Mouse (Mus musculus) heart, embryonic 14.5 days (tissue): Measurements from ENCODE around the gene Gabarap. TPM values are rescaled to one million over a fixed set of nuclear protein-coding genes. Genes with fewer than 3 reads are reported as not detected.

Source experiments
- ATAC-seq: fragments of 200-750 bp; cut with Nextera tagmentation; 2 replicates; pipeline ENCODE4 v1.8.0; 2017; ENCODE audit warnings: low read depth, moderate TSS enrichment; ENCODE audit not compliant: insufficient number of reproducible peaks, insufficient read depth, low FRiP score
- H3K27ac ChIP-seq, 2 experiments: fragments of 200-500 bp in 1 of 2; fragments of 300-500 bp in 1 of 2; sonication (generic) in 1 of 2; replicated peaks in 1 of 2; 2 replicates each; pipeline ENCODE4 v1.5.1; 2012 to 2014; ENCODE audit warnings: low read depth in 2 of 2, low read length in 2 of 2, control low read depth in 1 of 2, mild to moderate bottlenecking in 1 of 2, mixed read lengths in 1 of 2; ENCODE audit not compliant: control insufficient read depth in 1 of 2, insufficient read depth in 1 of 2
- H3K27me3 ChIP-seq: fragments of 300-500 bp; sonication (generic); 2 replicates; pipeline ENCODE4 v1.6.1; 2014; ENCODE audit warnings: mild to moderate bottlenecking, low read length, control low read depth; ENCODE audit not compliant: control insufficient read depth, insufficient read depth
- H3K36me3 ChIP-seq: fragments of 300-500 bp; sonication (generic); 2 replicates; pipeline ENCODE4 v1.6.1; 2014; ENCODE audit warnings: mild to moderate bottlenecking, control low read depth, low read length, mixed read lengths; ENCODE audit not compliant: control insufficient read depth, insufficient read depth
- H3K4me1 ChIP-seq, 2 experiments: fragments of 200-500 bp in 1 of 2; fragments of 300-500 bp in 1 of 2; sonication (generic) in 1 of 2; 2 replicates each; pipeline ENCODE4 v1.6.1; 2012 to 2014; ENCODE audit warnings: low read length in 2 of 2, control low read depth in 1 of 2, mixed read lengths in 1 of 2; ENCODE audit not compliant: control insufficient read depth in 2 of 2, insufficient read depth in 2 of 2
- H3K4me2 ChIP-seq: fragments of 300-500 bp; sonication (generic); 2 replicates; pipeline ENCODE4 v1.6.1; 2014; ENCODE audit warnings: mild to moderate bottlenecking, low read length
- H3K4me3 ChIP-seq, 2 experiments: fragments of 200-500 bp in 1 of 2; fragments of 300-500 bp in 1 of 2; sonication (generic) in 1 of 2; 2 replicates each; pipeline ENCODE4 v1.5.1; 2012 to 2014; ENCODE audit warnings: low read length in 2 of 2, mild to moderate bottlenecking in 2 of 2, control low read depth in 1 of 2, low read depth in 1 of 2, moderate library complexity in 1 of 2; ENCODE audit not compliant: control insufficient read depth in 1 of 2, insufficient read depth in 1 of 2
- H3K9ac ChIP-seq: fragments of 300-500 bp; sonication (generic); 2 replicates; pipeline ENCODE4 v1.6.1; 2014; ENCODE audit warnings: mild to moderate bottlenecking, low read length
- H3K9me3 ChIP-seq: fragments of 300-500 bp; sonication (generic); 2 replicates; pipeline ENCODE4 v1.6.1; 2016; ENCODE audit warnings: low read length, control low read depth; ENCODE audit not compliant: control insufficient read depth
- WGBS: fragments of 180-500 bp; shearing (Covaris S2); extraction: QIAGEN DNeasy Blood & Tissue Kit; methylation state at CpG from one replicate; pipeline ENCODE4 v1.1.7; 2014; 5-methylcytosine and 5-hydroxymethylcytosine counted together
- polyA plus RNA-seq: library from polyadenylated mRNA; unstranded; fragments of >200 nt; fragmentation: Nextera tagmentation; extraction: Ambion mirVana; gene quantifications from 2 replicates; pipeline ENCODE4 v1.2.1, GENCODE M21; 2014

Gabarap gene
- polyA plus RNA-seq, 1 experiment from 2014 or later: 540 TPM

DNA sequence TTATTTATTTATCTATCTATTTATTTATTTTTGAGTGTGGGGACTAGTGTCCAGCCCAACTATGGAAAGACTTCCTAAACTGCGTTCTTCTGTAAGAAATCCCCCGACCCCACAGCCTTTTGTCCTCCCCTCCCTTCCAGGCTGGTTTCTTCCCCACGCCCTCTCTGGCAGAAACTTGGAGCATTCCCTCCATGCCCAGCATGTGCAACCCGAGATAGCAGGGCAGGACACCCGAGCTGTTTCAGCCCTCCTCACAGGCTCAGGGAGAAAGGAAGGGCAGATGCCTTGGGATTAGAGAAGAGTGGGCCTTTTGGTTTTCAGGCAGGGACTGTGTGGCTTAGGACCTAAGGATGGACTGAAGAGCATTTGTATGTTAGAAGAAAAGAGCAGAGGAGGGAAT lies 8.1 kb upstream of the Gabarap start:
- Histone ChIP-seq H3K9ac (peak overlapping the region; percentile 99), H3K4me3 (peak overlapping the region in 1 of 2 experiments; percentile 99; a peak in 2 of 4 replicates), H3K36me3 (peaks cover 55% of the 10 kb centered on the region), H3K4me1 (peaks cover 11 to 24% of the 10 kb centered on the region in 2 experiments), H3K4me2 (peak overlapping the region; percentile 80), H3K9me3 (no peaks in the 10 kb centered on the region), H3K27me3 (no peaks in the 10 kb centered on the region), H3K27ac (peak overlapping the region; percentile 20 to 99)
- 13% methylated on average over 5 of the region's 5 CpGs for WGBS
- ATAC-seq: no peak

DNA sequence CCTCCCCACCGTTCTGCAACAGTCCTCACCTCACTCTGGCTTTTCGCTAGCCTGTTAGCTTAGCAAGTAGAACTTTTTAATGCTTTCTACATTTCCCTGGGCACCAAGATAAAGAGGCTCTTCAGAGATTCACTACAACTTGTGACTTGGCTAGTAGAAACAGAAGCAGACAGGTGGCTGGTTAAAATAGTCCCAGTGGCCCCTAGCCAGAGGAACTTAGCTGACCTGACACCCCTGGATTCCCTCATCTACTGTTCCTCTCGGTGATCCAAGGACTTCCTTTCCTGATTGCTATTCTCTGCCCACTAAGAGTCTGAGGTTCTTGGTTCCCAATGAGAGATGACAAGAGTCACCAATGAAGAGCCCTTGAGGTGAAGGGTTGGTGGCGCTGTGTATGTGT lies 7.6 kb upstream of the Gabarap start:
- Histone ChIP-seq H3K9ac (peak overlapping the region; percentile 99), H3K9me3 (no peaks in the 10 kb centered on the region), H3K4me2 (peak overlapping the region; percentile 80), H3K4me3 (peak overlapping the region in 1 of 2 experiments; percentile 99; a peak in 2 of 4 replicates), H3K36me3 (peaks cover 57% of the 10 kb centered on the region), H3K4me1 (peaks cover 11 to 24% of the 10 kb centered on the region in 2 experiments), H3K27me3 (no peaks in the 10 kb centered on the region), H3K27ac (peak overlapping the region in 1 of 2 experiments; percentile 99; a peak in 3 of 4 replicates)
- WGBS: 74% methylated on average over 4 of the region's 4 CpGs
- no peak for ATAC-seq

DNA sequence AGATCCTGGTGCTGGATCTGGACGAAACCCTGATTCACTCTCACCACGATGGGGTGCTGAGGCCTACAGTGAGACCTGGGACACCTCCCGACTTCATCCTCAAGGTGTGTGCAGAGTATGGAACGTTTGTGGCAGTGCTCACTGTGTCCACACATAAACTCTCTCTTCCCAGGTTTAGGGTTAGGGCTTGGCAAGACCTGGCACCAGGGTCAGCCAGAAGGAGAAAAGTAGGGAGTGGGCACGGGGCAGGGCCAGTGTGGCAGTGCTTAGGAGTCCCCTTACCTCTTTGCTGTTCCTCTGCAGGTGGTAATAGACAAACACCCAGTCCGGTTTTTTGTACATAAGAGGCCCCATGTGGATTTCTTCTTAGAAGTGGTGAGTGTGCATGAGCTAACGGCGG lies 6.5 kb upstream of the Gabarap start:
- 85% methylated on average over 8 of the region's 8 CpGs for WGBS
- Histone ChIP-seq H3K9ac (no peak overlapping the region), H3K4me3 (no peak overlapping the region), H3K27me3 (no peaks in the 10 kb centered on the region), H3K27ac (no peak overlapping the region), H3K9me3 (no peaks in the 10 kb centered on the region), H3K4me1 (peaks cover 11 to 22% of the 10 kb centered on the region in 2 experiments), H3K36me3 (peaks cover 61% of the 10 kb centered on the region), H3K4me2 (no peak overlapping the region)
- no peak for ATAC-seq

DNA sequence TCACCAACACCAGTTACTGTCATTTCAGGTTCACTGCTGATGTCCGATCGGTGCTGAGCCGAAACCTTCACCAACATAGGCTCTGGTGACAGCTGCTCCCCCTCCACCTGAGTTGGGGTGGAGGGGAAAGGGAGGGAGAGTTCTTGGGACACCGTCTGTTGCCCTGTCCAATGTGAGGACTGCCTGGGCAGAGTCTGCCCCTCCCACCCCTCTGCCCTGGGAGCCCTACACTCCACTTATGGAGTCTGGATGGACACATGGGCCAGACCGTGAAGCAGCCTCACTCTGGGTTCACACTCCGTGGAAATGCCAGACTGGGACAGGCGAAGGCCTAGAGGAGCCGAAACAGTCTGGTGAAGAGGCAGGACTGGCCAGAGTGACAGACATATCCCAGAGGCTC lies 994 bp upstream of the Gabarap start:
- Histone ChIP-seq H3K27ac (peak overlapping the region in 1 of 2 experiments; percentile 95; a peak in 2 of 4 replicates), H3K9me3 (no peaks in the 10 kb centered on the region), H3K4me1 (peaks cover 4 to 9% of the 10 kb centered on the region in 2 experiments), H3K4me3 (no peak overlapping the region), H3K27me3 (no peaks in the 10 kb centered on the region), H3K9ac (peak overlapping the region; percentile 55; the same call in 1 of the 2 replicates), H3K4me2 (no peak overlapping the region), H3K36me3 (peaks cover 77% of the 10 kb centered on the region)
- 79% methylated on average over 8 of the region's 8 CpGs for WGBS
- ATAC-seq: no peak

DNA sequence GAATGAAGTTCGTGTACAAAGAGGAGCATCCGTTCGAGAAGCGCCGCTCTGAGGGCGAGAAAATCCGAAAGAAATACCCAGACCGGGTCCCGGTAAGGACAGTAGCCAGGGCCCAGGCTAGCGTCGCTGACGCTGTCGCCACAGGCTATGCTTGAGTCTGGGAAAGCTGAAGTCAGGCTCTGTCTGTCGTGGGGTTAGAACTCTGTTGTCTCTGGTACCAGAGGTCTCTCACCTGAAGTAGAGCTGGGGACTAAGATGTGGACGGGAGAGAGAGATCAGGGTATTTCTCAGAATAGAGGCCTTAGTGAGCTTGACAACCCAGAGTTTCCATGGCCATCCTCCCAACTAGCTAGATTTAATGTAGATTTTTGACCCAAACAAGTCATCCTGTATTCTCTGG lies 768 bp downstream of the Gabarap start:
- Histone ChIP-seq H3K27ac (peak overlapping the region; percentile 78 to 95), H3K27me3 (no peaks in the 10 kb centered on the region), H3K4me2 (peak overlapping the region; percentile 74), H3K36me3 (peaks cover 60% of the 10 kb centered on the region), H3K9ac (peak overlapping the region; percentile 92), H3K9me3 (no peaks in the 10 kb centered on the region), H3K4me1 (peaks cover 4 to 9% of the 10 kb centered on the region in 2 experiments), H3K4me3 (peak overlapping the region; percentile 79 to 92)
- no peak for ATAC-seq
- WGBS: 0% methylated on average over 15 of the region's 15 CpGs

DNA sequence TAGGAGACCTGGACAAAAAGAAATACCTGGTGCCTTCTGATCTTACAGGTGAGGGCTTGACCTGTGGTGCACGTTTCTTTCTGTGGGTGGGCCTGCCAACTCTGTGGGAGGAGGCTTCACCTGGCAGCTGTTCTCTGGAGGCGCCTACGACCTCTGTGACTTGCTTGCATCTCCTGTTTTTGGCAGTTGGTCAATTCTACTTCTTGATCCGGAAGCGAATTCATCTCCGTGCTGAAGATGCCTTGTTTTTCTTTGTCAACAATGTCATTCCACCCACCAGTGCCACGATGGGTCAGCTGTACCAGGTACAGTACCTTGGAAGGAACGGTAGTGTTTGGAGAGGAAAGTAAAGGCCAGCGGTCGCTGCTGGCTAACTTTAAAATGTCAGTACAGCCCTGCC lies 1.5 kb downstream of the Gabarap start:
- Histone ChIP-seq H3K9me3 (no peaks in the 10 kb centered on the region), H3K27ac (no peak overlapping the region), H3K4me1 (peaks cover 4 to 11% of the 10 kb centered on the region in 2 experiments), H3K4me3 (peak overlapping the region; percentile 35 to 79), H3K9ac (peak overlapping the region; percentile 92), H3K4me2 (peak overlapping the region; percentile 74), H3K27me3 (no peaks in the 10 kb centered on the region), H3K36me3 (peaks cover 53% of the 10 kb centered on the region)
- WGBS: 73% methylated on average over 10 of the region's 10 CpGs
- no peak for ATAC-seq

DNA sequence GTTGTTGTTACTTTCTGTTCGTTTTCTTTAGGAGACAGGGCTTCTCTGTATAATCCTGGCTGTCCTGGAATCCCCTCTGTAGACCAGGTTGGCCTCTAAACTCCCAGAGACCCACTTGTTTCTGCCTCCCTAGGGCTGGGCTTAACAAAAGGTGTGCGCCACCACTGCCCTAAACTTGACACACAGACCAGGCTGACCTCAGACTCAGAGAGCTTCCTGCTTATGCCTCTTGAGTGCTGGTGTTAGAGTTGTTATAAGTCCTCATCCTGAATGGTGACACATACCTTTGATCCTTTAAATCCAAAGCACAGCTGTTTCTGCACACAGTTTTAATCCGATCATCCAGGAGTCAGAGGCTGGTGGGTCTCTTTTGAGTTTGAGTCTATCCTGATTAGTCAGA lies 2.0 kb downstream of the Gabarap start:
- H3K27ac ChIP-seq: no peak overlapping the region
- H3K36me3 ChIP-seq: peaks cover 51% of the 10 kb centered on the region
- peak overlapping the region in 1 of 2 experiments; percentile 79; a peak in 2 of 4 replicates for H3K4me3 ChIP-seq
- no peak for ATAC-seq
- no peaks in the 10 kb centered on the region for H3K27me3 ChIP-seq
- no peaks in the 10 kb centered on the region for H3K9me3 ChIP-seq
- 79% methylated on average over 3 of the region's 3 CpGs for WGBS
- H3K4me2 ChIP-seq: peak overlapping the region; percentile 74
- H3K9ac ChIP-seq: peak overlapping the region; percentile 92; the same call in 1 of the 2 replicates
- peaks cover 4 to 16% of the 10 kb centered on the region in 2 experiments for H3K4me1 ChIP-seq
